Mouse (Mus musculus) liver, postnatal 0 days (tissue): ENCODE measurements around the gene 1700001L19Rik. TPM values are rescaled to one million over a fixed set of nuclear protein-coding genes. Genes with fewer than 3 reads are reported as not detected.

Source experiments
- ATAC-seq: fragments of 200-750 bp; cut with Nextera tagmentation; 2 replicates; pipeline ENCODE4 v1.8.0; 2017; ENCODE audit warnings: mild to moderate bottlenecking, moderate library complexity
- DNase-seq: peaks from one replicate; pipeline ENCODE4 v3.0.0-alpha.2; 2016
- H3K27ac ChIP-seq: fragments of 300-500 bp; sonication (generic); 2 replicates; pipeline ENCODE4 v1.5.1; 2014; ENCODE audit warnings: antibody characterized with exemption, moderate library complexity, mild to moderate bottlenecking, low read depth
- H3K27me3 ChIP-seq: fragments of 300-500 bp; sonication (generic); 2 replicates; pipeline ENCODE4 v1.6.1; 2014; ENCODE audit warnings: low read length, control low read depth, mixed read lengths; ENCODE audit not compliant: insufficient read depth
- H3K36me3 ChIP-seq: fragments of 300-500 bp; sonication (generic); replicated peaks from 2 replicates; pipeline ENCODE4 v1.6.1; 2014; ENCODE audit warnings: mild to moderate bottlenecking, control low read depth, low read length, moderate library complexity, mixed read lengths; ENCODE audit not compliant: insufficient read depth
- H3K4me1 ChIP-seq: fragments of 300-500 bp; sonication (generic); 2 replicates; pipeline ENCODE4 v1.6.1; 2014; ENCODE audit warnings: antibody characterized with exemption, mild to moderate bottlenecking, control low read depth; ENCODE audit not compliant: insufficient read depth
- H3K4me2 ChIP-seq: fragments of 300-500 bp; sonication (generic); 2 replicates; pipeline ENCODE4 v1.6.1; 2014; ENCODE audit warnings: low read depth, mild to moderate bottlenecking, low read length, moderate library complexity, mixed read lengths
- H3K4me3 ChIP-seq: fragments of 300-500 bp; sonication (generic); 2 replicates; pipeline ENCODE4 v1.5.1; 2014; ENCODE audit warnings: low read depth, low read length
- H3K9ac ChIP-seq: fragments of 300-500 bp; sonication (generic); replicated peaks from 2 replicates; pipeline ENCODE4 v1.6.1; 2014; ENCODE audit warnings: mild to moderate bottlenecking, moderate library complexity
- H3K9me3 ChIP-seq: fragments of 300-500 bp; sonication (generic); 2 replicates; pipeline ENCODE4 v1.6.1; 2016; ENCODE audit warnings: mild to moderate bottlenecking, control low read depth, low read length, mixed read lengths
- CTCF ChIP-seq: sonication (generic); IDR thresholded peaks from 2 replicates; pipeline ENCODE4 v1.5.1; 2016; ENCODE audit warnings: antibody characterized with exemption, low read depth
- EP300 ChIP-seq: IDR thresholded peaks from 2 replicates; pipeline ENCODE4 v1.6.1; 2016; ENCODE audit warnings: antibody characterized with exemption, low read depth, mild to moderate bottlenecking
- WGBS: fragments of 180-500 bp; shearing (Covaris S2); extraction: QIAGEN DNeasy Blood & Tissue Kit; methylation state at CpG from one replicate; pipeline ENCODE4 v1.1.7; 2014; ENCODE audit not compliant: insufficient replicate concordance; 5-methylcytosine and 5-hydroxymethylcytosine counted together
- polyA plus RNA-seq: library from polyadenylated mRNA; unstranded; fragments of >200 nt; fragmentation: Nextera tagmentation; extraction: Ambion mirVana; gene quantifications from 2 replicates; pipeline ENCODE4 v1.2.1, GENCODE M21; 2015

1700001L19Rik gene
- polyA plus RNA-seq, 1 experiment from 2014 or later = not detected

- 77% methylated on average over 10 of the region's 10 CpGs for WGBS
- Histone ChIP-seq H3K4me3 (no peak overlapping the region), H3K36me3 (peaks cover 27% of the 10 kb centered on the region), H3K27ac (no peak overlapping the region), H3K4me2 (no peak overlapping the region), H3K27me3 (no peaks in the 10 kb centered on the region), H3K9ac (no peak overlapping the region), H3K9me3 (no peaks in the 10 kb centered on the region), H3K4me1 (no peaks in the 10 kb centered on the region)
- TF ChIP-seq CTCF (no peak), EP300 (no peak)
- DNase-seq (no peak), ATAC-seq (no peak)
Measured at GRCm38 (mm10) chr13:68572966-68573913, 24.0 kb upstream of the 1700001L19Rik start.

GRCm38 (mm10) chr13:68574398-68574797, 22.8 kb upstream of the 1700001L19Rik start:
- H3K4me2 ChIP-seq = no peak overlapping the region
- peaks cover 26% of the 10 kb centered on the region for H3K36me3 ChIP-seq
- no peaks in the 10 kb centered on the region for H3K9me3 ChIP-seq
- TF ChIP-seq CTCF (no peak), EP300 (no peak)
- H3K4me1 ChIP-seq = no peaks in the 10 kb centered on the region
- no peak for DNase-seq
- H3K4me3 ChIP-seq = no peak overlapping the region
- no peak overlapping the region for H3K27ac ChIP-seq
- H3K27me3 ChIP-seq = no peaks in the 10 kb centered on the region
- no peak overlapping the region for H3K9ac ChIP-seq
- 84% methylated on average over 4 of the region's 4 CpGs for WGBS
- no peak for ATAC-seq

DNA sequence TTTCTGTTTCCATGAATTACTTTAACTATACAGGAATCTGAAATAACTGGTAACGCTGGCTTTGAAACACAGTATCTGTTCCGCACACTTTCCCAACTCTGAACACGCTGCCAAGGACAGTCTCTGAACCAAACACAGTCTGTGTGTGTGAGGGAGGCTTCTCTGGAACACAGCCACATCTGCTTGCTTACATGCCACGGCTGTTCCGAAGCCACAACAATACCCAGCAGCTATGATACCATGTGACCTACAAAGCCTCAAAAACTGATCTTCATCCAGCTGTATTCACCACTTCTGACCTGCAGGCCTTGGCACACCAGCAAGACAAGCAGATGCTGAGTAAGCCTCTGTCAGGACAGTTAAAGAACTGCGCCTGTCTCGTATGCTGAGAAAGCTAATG, 19.3 kb upstream of the 1700001L19Rik start:
- H3K9ac ChIP-seq = no peak overlapping the region
- DNase-seq = no peak
- peaks cover 15% of the 10 kb centered on the region for H3K36me3 ChIP-seq
- no peaks in the 10 kb centered on the region for H3K27me3 ChIP-seq
- no peak for TF ChIP-seq EP300
- TF ChIP-seq CTCF = no peak
- no peak overlapping the region for H3K4me3 ChIP-seq
- no peak for ATAC-seq
- H3K4me2 ChIP-seq = no peak overlapping the region
- no peaks in the 10 kb centered on the region for H3K9me3 ChIP-seq
- H3K27ac ChIP-seq = no peak overlapping the region
- WGBS = 89% methylated on average over 7 of the region's 7 CpGs
- peaks cover 4% of the 10 kb centered on the region for H3K4me1 ChIP-seq

GRCm38 (mm10) chr13:68581086-68581740, 16.0 kb upstream of the 1700001L19Rik start:
- DNase-seq = no peak
- H3K27ac ChIP-seq = peak overlapping the region; percentile 83

GRCm38 (mm10) chr13:68581747-68582516, 15.3 kb upstream of the 1700001L19Rik start, which contains the start of the genes Mtrr and Fastkd3:
Gene Mtrr, minus strand, starts transcription at chr13:68582149.
Gene Fastkd3, plus strand, starts transcription at chr13:68582234.
- H3K4me3 ChIP-seq = peak within 1 kb of the TSS; percentile 88
- H3K4me1 ChIP-seq = peaks cover 7% of the 10 kb centered on the region
- WGBS = 1% methylated on average over 77 of the region's 81 CpGs
- H3K27ac ChIP-seq = peak within 1 kb of the TSS; percentile 83
- ATAC-seq (peak; percentile 100), DNase-seq (peak; percentile 96)
- H3K36me3 ChIP-seq = peaks cover 23% of the 10 kb centered on the region
- H3K27me3 ChIP-seq = no peaks in the 10 kb centered on the region
- no peaks in the 10 kb centered on the region for H3K9me3 ChIP-seq
- TF ChIP-seq CTCF = no peak
- peak within 1 kb of the TSS; percentile 94 for H3K4me2 ChIP-seq
- peak within 1 kb of the TSS; percentile 80 for H3K9ac ChIP-seq

More at GRCm38 (mm10) chr13:68581086-68581740, 16.0 kb upstream of the 1700001L19Rik start:
- Histone ChIP-seq H3K4me3 (peak overlapping the region; percentile 88), H3K27me3 (no peaks in the 10 kb centered on the region), H3K4me1 (peaks cover 7% of the 10 kb centered on the region), H3K9me3 (no peaks in the 10 kb centered on the region), H3K9ac (peak overlapping the region; percentile 80), H3K36me3 (peaks cover 23% of the 10 kb centered on the region), H3K4me2 (peak overlapping the region; percentile 94)
- no peak; the same call in 1 of the 2 replicates for ATAC-seq
- WGBS = 21% methylated on average over 14 of the region's 14 CpGs
- TF ChIP-seq CTCF (no peak), EP300 (no peak)

DNA sequence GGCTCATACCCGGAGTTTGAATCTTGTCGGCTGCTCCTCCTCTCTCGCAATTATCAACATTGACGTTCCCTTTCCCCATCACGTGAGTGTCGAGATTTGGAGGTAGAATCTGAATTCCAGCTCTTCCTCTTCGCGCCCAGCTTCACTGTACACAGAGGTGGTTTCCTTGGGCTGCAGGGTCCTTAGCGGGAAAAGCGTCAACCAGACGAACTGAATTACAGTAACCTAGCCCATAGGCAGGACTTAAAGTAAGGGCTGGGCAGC, 14.8 kb upstream of the 1700001L19Rik start:
- H3K36me3 ChIP-seq = peaks cover 24% of the 10 kb centered on the region
- peak overlapping the region; percentile 88 for H3K4me3 ChIP-seq
- peaks cover 7% of the 10 kb centered on the region for H3K4me1 ChIP-seq
- no peak for TF ChIP-seq EP300
- TF ChIP-seq CTCF = no peak
- peak overlapping the region; percentile 80 for H3K9ac ChIP-seq
- no peaks in the 10 kb centered on the region for H3K27me3 ChIP-seq
- H3K27ac ChIP-seq = peak overlapping the region; percentile 83
- H3K9me3 ChIP-seq = no peaks in the 10 kb centered on the region
- no peak for DNase-seq
- no peak for ATAC-seq
- peak overlapping the region; percentile 94 for H3K4me2 ChIP-seq
- 1% methylated on average over 11 of the region's 11 CpGs for WGBS
